Mouse (Mus musculus) olfactory bulb, adult 2 months (tissue): Measurements from ENCODE around the gene Gm3376. TPM values are rescaled to one million over a fixed set of nuclear protein-coding genes. Genes with fewer than 3 reads are reported as not detected.
"Not testable (repeated sequence)": the region's sequence is repeated elsewhere in the genome, so short reads cannot be mapped to it uniquely, and the experiment has no call there.

ENCODE experiments used
- H3K27ac ChIP-seq: fragments of 200-500 bp; 2 replicates; pipeline ENCODE4 v1.5.1; 2012; ENCODE audit warnings: low read depth, low read length; ENCODE audit not compliant: insufficient read depth
- H3K4me1 ChIP-seq: fragments of 200-500 bp; 2 replicates; pipeline ENCODE4 v1.6.1; 2012; ENCODE audit warnings: low read length; ENCODE audit not compliant: control insufficient read depth, insufficient read depth
- H3K4me3 ChIP-seq: fragments of 200-500 bp; 2 replicates; pipeline ENCODE4 v1.5.1; 2012; ENCODE audit warnings: mild to moderate bottlenecking, low read depth, low read length, moderate library complexity; ENCODE audit not compliant: insufficient read depth
- WGBS: fragments of 180-500 bp; shearing (Covaris S2); methylation state at CpG from one replicate; pipeline ENCODE4 v1.1.7; 2018; 5-methylcytosine and 5-hydroxymethylcytosine counted together
- polyA plus RNA-seq: library from polyadenylated mRNA; stranded (reverse); fragments of >200 nt; gene quantifications from 2 replicates; pipeline ENCODE4 v1.2.4, GENCODE M21; 2012; ENCODE audit warnings: low replicate concordance; ENCODE audit not compliant: missing spikeins, insufficient read depth, insufficient read length

Gene Gm3376
- not detected in 2 replicates for polyA plus RNA-seq

- H3K4me3 ChIP-seq, H3K27ac ChIP-seq, H3K4me1 ChIP-seq: not testable (repeated sequence)
- no CpG with 5 or more reads among the region's 9 CpGs for WGBS
These were observed at the start of gene Gm3376 for GRCm38 (mm10) chrY:3771373-3771772. Gene Gm3376, plus strand, starts transcription at chrY:3771673.
